Mouse (Mus musculus): ENCODE measurements around the gene Olfr270. TPM values are rescaled to one million over a fixed set of nuclear protein-coding genes. Genes with fewer than 3 reads are reported as not detected.

Gene Olfr270
- total RNA-seq (2023): not detected

GRCm38 (mm10) chr4:52964247-52964646, at the start of gene Olfr270:
Olfr270 (plus strand) TSS chr4:52964547.

GRCm38 (mm10) chr4:52919078-52919477, 45.3 kb upstream of the Olfr270 start, which contains the start of gene Olfr272:
Olfr272 (minus strand) TSS chr4:52919178.

GRCm38 (mm10) chr4:52989248-52989647, 24.9 kb downstream of the Olfr270 start, which contains the start of gene Nipsnap3a:
Nipsnap3a (plus strand) TSS chr4:52989272.

GRCm38 (mm10) chr4:53011732-53012361, 47.5 kb downstream of the Olfr270 start, which contains the start of gene Nipsnap3b:
Nipsnap3b (plus strand) TSS chr4:53011880.

Other genes starting within 250 kb of the Olfr270 start
- gene Olfr275, start 149.9 kb upstream of the Olfr270 start, total RNA-seq (2023): not detected
- gene Olfr273, start 105.3 kb upstream of the Olfr270 start, total RNA-seq (2023): not detected
- not detected for gene Olfr272, start 45.4 kb upstream of the Olfr270 start, total RNA-seq (2023)
- gene Nipsnap3a, start 24.7 kb downstream of the Olfr270 start, total RNA-seq (2023): not detected
- gene Nipsnap3b, start 47.3 kb downstream of the Olfr270 start, total RNA-seq (2023): 31.0 TPM
- gene Abca1, start 195.3 kb downstream of the Olfr270 start, total RNA-seq (2023): 19.8 TPM